Mouse (Mus musculus) hindbrain, embryonic 15.5 days (tissue): ENCODE results near the gene Havcr2. TPM values are rescaled to one million over a fixed set of nuclear protein-coding genes. Genes with fewer than 3 reads are reported as not detected.

ENCODE experiments used
- polyA plus RNA-seq: library from polyadenylated mRNA; unstranded; fragments of >200 nt; fragmentation: Nextera tagmentation; extraction: Ambion mirVana; gene quantifications from 2 replicates; pipeline ENCODE4 v1.2.1, GENCODE M21; 2015

Havcr2 gene
- polyA plus RNA-seq, 1 experiment from 2014 or later: 0.12 TPM

Other genes with a start within 250 kb of the Havcr2 start
- 3.1 and 3.6 TPM in 2 replicates for gene Fndc9, start 219.4 kb upstream of the Havcr2 start, polyA plus RNA-seq
- 90.3 and 95.4 TPM in 2 replicates for gene Cyfip2, start 142.1 kb upstream of the Havcr2 start, polyA plus RNA-seq
- not detected in 2 replicates for gene Itk, start 65.4 kb upstream of the Havcr2 start, polyA plus RNA-seq
- gene Fam71b, start 58.4 kb upstream of the Havcr2 start, polyA plus RNA-seq: not detected in 2 replicates
- gene Med7, start 18.0 kb upstream of the Havcr2 start, polyA plus RNA-seq: 60.8 and 62.0 TPM in 2 replicates
- gene Gm12169, start 69.3 kb downstream of the Havcr2 start, polyA plus RNA-seq: not detected in 2 replicates
- not detected in 2 replicates for gene BC053393, start 116.6 kb downstream of the Havcr2 start, polyA plus RNA-seq
- gene Dppa1, start 174.3 kb downstream of the Havcr2 start, polyA plus RNA-seq: not detected in 2 replicates